18 mouse cellular contexts compared by ENCODE assay signal in genomic region chr9:76230400-76230799, GRCm38 (mm10). TPM values are rescaled to one million over a fixed set of nuclear protein-coding genes. Genes with fewer than 3 reads are reported as not detected.
A peak's percentile ranks its signal among the peaks of the same experiment; 100 is the strongest.
DNase-seq lines count a peak whose midpoint lies in the region; ATAC-seq and TF ChIP-seq lines count a peak whose summit lies in the region.
"Had no signal": no experiment of that assay in that cellular context is flagged by ENCODE, and none has a peak within 500 bp of the region (broad histone marks: within the 10 kb centered on the region; RNA-seq: fewer than 3 reads in every experiment).

No protein-coding gene starts in this region.

- no peak overlapping the region for H3K4me3 ChIP-seq in lung, embryonic 14.5 days (ENCODE audit: low read depth, low read length)
- no peak overlapping the region for H3K4me3 ChIP-seq in liver, embryonic 13.5 days (replicated peaks)
- H3K4me3 ChIP-seq: erythroblast, embryonic 14.5 days; heart, embryonic 13.5 days; lung, embryonic 15.5 days; stomach, embryonic 15.5 days had no signal

- DNase-seq in embryo, embryonic 10 days (ENCODE audit: low spot score), result peak; percentile 15
- DNase-seq in embryo, embryonic 11 days, result no peak
- peak; percentile 44 for DNase-seq in lung, embryonic 14.5 days
- no peak for DNase-seq in lung, adult 18-20 months
- no peak for DNase-seq in liver, embryonic 13.5 days
- no peak for DNase-seq in left cerebral cortex, postnatal 25 days (ENCODE audit: low spot score in 2 of 2)
- DNase-seq: cerebellum, adult 9-10 months; right cerebral cortex, adult 18-20 months had no signal

- no peak overlapping the region for H3K9ac ChIP-seq in lung, embryonic 14.5 days
- no peak overlapping the region for H3K9ac ChIP-seq in liver, embryonic 13.5 days
- H3K9ac ChIP-seq: heart, embryonic 13.5 days; lung, embryonic 15.5 days; stomach, embryonic 15.5 days had no signal

- H3K27ac ChIP-seq in lung, embryonic 14.5 days (ENCODE audit: low read depth), result no peak overlapping the region
- no peak overlapping the region for H3K27ac ChIP-seq in liver, embryonic 13.5 days
- H3K27ac ChIP-seq: heart, embryonic 13.5 days; lung, embryonic 15.5 days; stomach, embryonic 15.5 days had no signal

- no peaks in the 10 kb centered on the region for H3K27me3 ChIP-seq in lung, embryonic 14.5 days (ENCODE audit: insufficient read depth, low read length)
- no peaks in the 10 kb centered on the region for H3K27me3 ChIP-seq in liver, embryonic 13.5 days
- H3K27me3 ChIP-seq: heart, embryonic 13.5 days; lung, embryonic 15.5 days; stomach, embryonic 15.5 days had no signal

- H3K4me2 ChIP-seq in lung, embryonic 14.5 days, result peak overlapping the region; percentile 23; the same call in 1 of the 2 replicates
- 0 out of 2 replicates have a peak overlapping the region, but pooled peaks have one; percentile 6 for H3K4me2 ChIP-seq in liver, embryonic 13.5 days
- H3K4me2 ChIP-seq: heart, embryonic 13.5 days; lung, embryonic 15.5 days; stomach, embryonic 15.5 days had no signal

- no peaks in the 10 kb centered on the region for H3K9me3 ChIP-seq in lung, embryonic 14.5 days (ENCODE audit: low read depth, low read length)
- H3K9me3 ChIP-seq in liver, embryonic 13.5 days (replicated peaks), result no peaks in the 10 kb centered on the region
- H3K9me3 ChIP-seq: heart, embryonic 13.5 days; lung, embryonic 15.5 days; stomach, embryonic 15.5 days had no signal

- no peaks in the 10 kb centered on the region for H3K36me3 ChIP-seq in lung, embryonic 14.5 days (ENCODE audit: insufficient read depth)
- no peaks in the 10 kb centered on the region for H3K36me3 ChIP-seq in liver, embryonic 13.5 days
- H3K36me3 ChIP-seq: heart, embryonic 13.5 days; lung, embryonic 15.5 days; stomach, embryonic 15.5 days had no signal

- intact Hi-C loops in left cerebral cortex, postnatal 25 days (cut with DNase I), result no loop called here

- peak; percentile 49; the same call in 1 of the 2 replicates for ATAC-seq in lung, embryonic 14.5 days (ENCODE audit: insufficient read depth)
- peak; percentile 67 for ATAC-seq in CD4-positive, CD25-positive, alpha-beta regulatory T cell, adult 4 months
- ATAC-seq in liver, embryonic 13.5 days (ENCODE audit: low read depth), result peak; percentile 53; the same call in 1 of the 2 replicates
- no peak for ATAC-seq in megakaryocyte-erythroid progenitor cell, adult 5-6 weeks (replicated peaks; ENCODE audit: low FRiP score, low TSS enrichment, poor library complexity, severe bottlenecking)

- H3K4me1 ChIP-seq in lung, embryonic 14.5 days (ENCODE audit: insufficient read depth), result no peaks in the 10 kb centered on the region
- peaks cover 11% of the 10 kb centered on the region for H3K4me1 ChIP-seq in liver, embryonic 13.5 days (replicated peaks)
- H3K4me1 ChIP-seq: lung, embryonic 15.5 days; stomach, embryonic 15.5 days had no signal

- TF ChIP-seq CTCF in lung, embryonic 14.5 days (IDR thresholded peaks at IDR 0.05; ENCODE audit: low read depth), result no peak

- 36% methylated on average over 11 of the region's 11 CpGs for WGBS in lung, embryonic 14.5 days
- 22% methylated on average over 11 of the region's 11 CpGs for WGBS in liver, embryonic 13.5 days (ENCODE audit: insufficient replicate concordance)

RNA-seq across cellular contexts. Expression of gene Gfral, which starts 16.9 kb away (rescaled TPM):
- not detected in 2 replicates for polyA plus RNA-seq in lung, embryonic 14.5 days (2014; fragmentation: Nextera tagmentation; extraction: Ambion mirVana)
- not detected for polyA plus RNA-seq in CD4-positive, CD25-positive, alpha-beta regulatory T cell, adult 4 months (2017; shearing (Covaris generic))
- not detected in 2 replicates for polyA plus RNA-seq in liver, embryonic 13.5 days (2015; fragmentation: Nextera tagmentation; extraction: Ambion mirVana)
- not detected for total RNA-seq in left cerebral cortex, postnatal 25 days (2021)
- total RNA-seq in megakaryocyte-erythroid progenitor cell, adult 5-6 weeks (2014; fragmentation: Nextera tagmentation), result not detected in 2 replicates
- total RNA-seq in megakaryocyte-erythroid progenitor cell, adult 5-6 weeks (2017), result not detected in 2 replicates
- total RNA-seq: adrenal gland, postnatal 4 days; gastrocnemius, adult 18-20 months; left cerebral cortex, adult 18-20 months had no signal
- polyA plus RNA-seq: erythroblast, embryonic 14.5 days; heart, embryonic 13.5 days; intestine, embryonic 14.5 days; lung, embryonic 15.5 days; stomach, embryonic 15.5 days had no signal

Comparison
In these comparisons a context has a peak if more than half of its experiments do, and no peak if none do; other contexts are left out.
1. DNase-seq: peak in embryo, embryonic 10 days (single experiment) and lung, embryonic 14.5 days (single experiment); none in embryo, embryonic 11 days (single experiment), lung, adult 18-20 months (0 of 2), liver, embryonic 13.5 days (single experiment) and left cerebral cortex, postnatal 25 days (0 of 2).